ENCODE assay signal across 13 mouse cellular contexts in genomic region chr14:124634881-124635280, GRCm38 (mm10). TPM values are rescaled to one million over a fixed set of nuclear protein-coding genes. Genes with fewer than 3 reads are reported as not detected.
DNase-seq lines count a peak whose midpoint lies in the region; ATAC-seq lines count a peak whose summit lies in the region.
"Had no signal": no experiment of that assay in that cellular context is flagged by ENCODE, and none has a peak within 500 bp of the region (broad histone marks: within the 10 kb centered on the region; RNA-seq: fewer than 3 reads in every experiment).

No protein-coding gene starts in this region.

- intact Hi-C loops in left cerebral cortex, postnatal 36 days (cut with DNase I) = no loop called here

- ATAC-seq in cerebellum, adult (ENCODE audit: insufficient number of reproducible peaks, low FRiP score, low TSS enrichment) = no peak
- ATAC-seq: activated CD4-positive, CD25-positive, alpha-beta regulatory T cell, adult 4 months had no signal

- peak; percentile 47 for DNase-seq in cerebellum, adult 11 months
- DNase-seq in left cerebral cortex, adult 18-20 months (ENCODE audit: low spot score in 2 of 2) = peak; percentile 31 to 39
- DNase-seq in left cerebral cortex, adult 11 months (ENCODE audit: low spot score) = no peak
- DNase-seq in cerebellum, adult 18-20 months = peak; percentile 55 to 73
- peak; percentile 22 to 29 for DNase-seq in left cerebral cortex, postnatal 36 days (ENCODE audit: low spot score in 2 of 2)
- DNase-seq in heart, adult 9 months (ENCODE audit: low spot score in 2 of 2) = no peak
- no peak for DNase-seq in layer of hippocampus, adult 11-12 months (ENCODE audit: low spot score)
- DNase-seq: heart, adult 2 months; thymus, postnatal 25 days had no signal

RNA-seq across cellular contexts. Expression of gene Fgf14, which starts 42.0 kb away (rescaled TPM):
- 10 to 100 TPM; 53.5 to 54.5 TPM for total RNA-seq in left cerebral cortex, adult 18-20 months (2021)
- 10 to 100 TPM; 53.0 to 57.3 TPM for total RNA-seq in left cerebral cortex, postnatal 36 days (2021)
- total RNA-seq: hematopoietic stem cell, adult 5-6 weeks; MEL had no signal

Comparison
In these comparisons a context has a peak if more than half of its experiments do, and no peak if none do; other contexts are left out.
1. DNase-seq: peak in cerebellum, adult 11 months (single experiment), left cerebral cortex, adult 18-20 months (2 of 2), cerebellum, adult 18-20 months (2 of 2) and left cerebral cortex, postnatal 36 days (2 of 2); none in left cerebral cortex, adult 11 months (single experiment), heart, adult 9 months (0 of 2) and layer of hippocampus, adult 11-12 months (single experiment).